Mouse (Mus musculus) forebrain, embryonic 15.5 days (tissue): ENCODE measurements around the gene 1190005I06Rik. TPM values are rescaled to one million over a fixed set of nuclear protein-coding genes. Genes with fewer than 3 reads are reported as not detected.

Experiments used
- ATAC-seq: fragments of 200-750 bp; cut with Nextera tagmentation; replicated peaks from 2 replicates; pipeline ENCODE4 v1.8.0; 2017; ENCODE audit warnings: mild to moderate bottlenecking, moderate TSS enrichment, moderate library complexity
- H3K27ac ChIP-seq: fragments of 300-500 bp; sonication (generic); replicated peaks from 2 replicates; pipeline ENCODE4 v1.5.1; 2015; ENCODE audit warnings: mild to moderate bottlenecking, inconsistent platforms
- H3K27me3 ChIP-seq: fragments of 300-500 bp; sonication (generic); 2 replicates; pipeline ENCODE4 v1.6.1; 2015; ENCODE audit warnings: inconsistent platforms
- H3K36me3 ChIP-seq: fragments of 300-500 bp; sonication (generic); 2 replicates; pipeline ENCODE4 v1.6.1; 2015; ENCODE audit warnings: mild to moderate bottlenecking, inconsistent platforms
- H3K4me1 ChIP-seq: fragments of 300-500 bp; sonication (generic); 2 replicates; pipeline ENCODE4 v1.6.1; 2015; ENCODE audit warnings: inconsistent platforms
- H3K4me2 ChIP-seq: fragments of 300-500 bp; sonication (generic); replicated peaks from 2 replicates; pipeline ENCODE4 v1.6.1; 2015; ENCODE audit warnings: mild to moderate bottlenecking, inconsistent platforms
- H3K4me3 ChIP-seq: fragments of 300-500 bp; sonication (generic); 2 replicates; pipeline ENCODE4 v1.5.1; 2015; ENCODE audit warnings: mild to moderate bottlenecking, inconsistent platforms
- H3K9ac ChIP-seq: fragments of 300-500 bp; sonication (generic); replicated peaks from 2 replicates; pipeline ENCODE4 v1.6.1; 2015; ENCODE audit warnings: mild to moderate bottlenecking, inconsistent platforms
- H3K9me3 ChIP-seq: fragments of 300-500 bp; sonication (generic); 2 replicates; pipeline ENCODE4 v1.6.1; 2016; ENCODE audit warnings: inconsistent platforms
- WGBS: fragments of 180-500 bp; shearing (Covaris S2); methylation state at CpG from one replicate; pipeline ENCODE4 v1.1.7; 2015; ENCODE audit warnings: mixed read lengths; 5-methylcytosine and 5-hydroxymethylcytosine counted together
- polyA plus RNA-seq: library from polyadenylated mRNA; unstranded; fragments of >200 nt; fragmentation: Nextera tagmentation; extraction: Ambion mirVana; gene quantifications from 2 replicates; pipeline ENCODE4 v1.2.1, GENCODE M21; 2015

Gene 1190005I06Rik
- polyA plus RNA-seq, 1 experiment from 2014 or later, result 11.3 TPM

DNA sequence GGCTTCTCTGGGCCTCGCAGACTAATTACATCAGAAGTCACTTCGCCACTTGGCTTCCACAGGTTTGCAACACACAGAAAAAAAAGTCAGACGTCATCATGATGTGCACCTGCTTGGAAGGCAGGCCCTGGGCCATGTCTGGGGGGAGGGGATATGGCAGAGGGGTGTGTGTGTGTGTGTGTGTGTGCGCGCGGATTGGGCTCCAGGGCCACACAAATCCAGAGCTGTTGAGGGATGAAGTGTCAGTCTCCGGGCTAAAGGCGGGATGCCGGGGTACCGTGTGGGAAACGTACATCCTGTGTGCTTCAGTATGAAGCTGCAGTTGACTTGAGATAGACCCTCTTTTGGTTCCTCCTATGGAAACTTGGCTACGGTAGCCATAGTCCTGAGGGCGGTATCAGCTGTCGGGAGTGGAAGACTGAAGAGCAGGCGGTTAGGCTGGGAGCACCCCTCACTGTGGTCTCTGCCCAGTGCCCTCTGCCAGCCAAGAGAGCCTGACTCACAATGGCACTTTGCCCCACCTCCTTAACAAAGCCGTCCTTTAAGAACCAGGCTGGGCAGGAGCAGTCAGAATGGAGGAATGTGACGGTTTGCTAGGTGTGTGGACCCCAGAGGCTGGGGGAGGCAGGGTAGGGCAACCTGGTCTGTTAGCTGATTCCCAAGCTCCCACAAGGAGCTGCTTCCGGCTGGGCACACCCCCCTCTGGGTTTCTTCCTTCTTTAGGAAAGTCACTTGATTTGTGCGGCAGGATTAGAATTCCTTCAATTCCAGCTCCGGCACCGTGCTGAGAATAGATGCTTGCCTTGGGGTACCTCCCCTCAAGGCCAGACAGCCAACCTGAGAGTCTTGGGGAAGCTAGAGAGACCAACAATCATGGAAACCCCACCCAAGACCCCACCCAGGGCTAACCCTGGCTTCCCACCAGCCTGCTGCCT, 15.7 kb downstream of the 1190005I06Rik start:
- no peak for ATAC-seq
- WGBS, result 74% methylated on average over 21 of the region's 21 CpGs
- Histone ChIP-seq H3K27me3 (peaks cover 28% of the 10 kb centered on the region; the same call in 1 of the 2 replicates), H3K27ac (no peak overlapping the region), H3K4me3 (no peak overlapping the region), H3K4me2 (no peak overlapping the region), H3K9ac (no peak overlapping the region), H3K4me1 (peaks cover 16% of the 10 kb centered on the region), H3K9me3 (no peaks in the 10 kb centered on the region), H3K36me3 (no peaks in the 10 kb centered on the region)

DNA sequence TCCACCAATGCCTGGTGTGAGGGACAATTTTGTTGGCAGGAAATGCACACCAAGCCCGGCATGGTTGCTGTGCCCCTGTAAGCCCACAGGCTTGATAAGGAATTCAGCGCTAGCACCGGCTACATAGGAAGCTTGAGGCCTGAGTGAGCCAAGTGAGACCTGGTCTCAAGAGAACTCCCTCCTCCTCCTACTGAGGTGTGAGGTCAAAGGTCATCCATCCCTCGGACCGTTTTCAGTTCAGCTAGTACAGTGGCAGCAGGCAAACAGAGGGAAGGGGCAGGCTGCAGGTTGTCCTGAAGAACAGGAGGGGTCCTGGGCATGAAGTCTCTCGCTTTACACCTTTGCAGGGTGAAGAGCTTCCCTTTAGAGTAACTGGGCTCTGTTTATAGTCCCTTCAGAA, 16.6 kb downstream of the 1190005I06Rik start:
- 65% methylated on average over 6 of the region's 6 CpGs for WGBS
- ATAC-seq, result no peak

DNA sequence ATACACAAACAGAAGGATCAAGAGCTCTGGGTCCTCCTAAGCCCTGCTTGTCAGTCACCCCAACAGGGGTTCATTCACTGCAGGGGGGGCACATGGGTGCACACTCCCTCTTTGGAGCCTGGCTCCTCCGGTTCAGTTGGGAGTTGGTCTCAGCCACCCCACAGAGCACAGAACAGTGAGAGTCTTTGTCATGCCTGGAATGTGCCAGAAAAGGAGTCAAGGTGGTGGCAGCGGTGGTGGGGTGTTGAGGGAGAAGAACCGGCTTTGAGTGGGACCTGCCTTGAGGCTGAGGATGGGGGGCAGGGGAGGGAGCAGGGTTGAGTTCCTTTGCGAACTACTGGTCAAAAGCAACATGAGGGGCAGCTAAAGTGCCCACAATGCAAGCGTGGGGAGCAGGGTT, 17.4 kb downstream of the 1190005I06Rik start:
- Histone ChIP-seq H3K4me2 (no peak overlapping the region), H3K36me3 (no peaks in the 10 kb centered on the region), H3K27me3 (peaks cover 23% of the 10 kb centered on the region; the same call in 1 of the 2 replicates), H3K9ac (no peak overlapping the region), H3K4me1 (peaks cover 16% of the 10 kb centered on the region), H3K27ac (no peak overlapping the region), H3K4me3 (no peak overlapping the region), H3K9me3 (no peaks in the 10 kb centered on the region)
- ATAC-seq, result no peak
- 42% methylated on average over 5 of the region's 5 CpGs for WGBS

More for the DNA sequence above, 16.6 kb downstream of the 1190005I06Rik start:
- H3K27me3 ChIP-seq, result peaks cover 28% of the 10 kb centered on the region; the same call in 1 of the 2 replicates
- H3K4me1 ChIP-seq, result peaks cover 16% of the 10 kb centered on the region
- no peak overlapping the region for H3K4me3 ChIP-seq
- no peaks in the 10 kb centered on the region for H3K9me3 ChIP-seq
- no peaks in the 10 kb centered on the region for H3K36me3 ChIP-seq
- H3K4me2 ChIP-seq, result no peak overlapping the region
- no peak overlapping the region for H3K9ac ChIP-seq
- no peak overlapping the region for H3K27ac ChIP-seq

DNA sequence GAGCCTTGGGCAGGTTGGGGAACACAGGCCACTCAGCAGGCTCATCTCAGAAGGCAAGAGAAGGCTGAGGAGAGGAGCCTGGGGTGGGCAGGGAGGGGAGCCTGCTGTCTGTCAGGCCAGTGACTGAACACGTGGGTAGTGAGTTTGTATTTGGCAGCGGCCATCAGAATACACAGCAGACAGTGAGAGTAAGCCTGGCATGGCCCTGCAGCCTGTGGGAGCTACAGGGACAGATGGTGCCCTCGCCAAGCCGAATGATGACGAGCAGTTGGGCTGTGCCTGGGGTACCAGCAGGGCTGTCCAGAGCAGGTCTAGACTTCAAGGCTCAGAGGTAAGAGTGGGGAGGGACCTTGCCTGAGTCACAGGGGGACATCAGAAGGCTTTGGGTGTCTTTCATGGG, 20.1 kb downstream of the 1190005I06Rik start:
- H3K36me3 ChIP-seq, result no peaks in the 10 kb centered on the region
- ATAC-seq, result 0 out of 2 replicates have a peak, but pooled peaks have one; percentile 51
- H3K4me3 ChIP-seq, result no peak overlapping the region
- H3K27ac ChIP-seq, result no peak overlapping the region
- H3K9ac ChIP-seq, result no peak overlapping the region
- no peaks in the 10 kb centered on the region for H3K9me3 ChIP-seq
- no peak overlapping the region for H3K4me2 ChIP-seq
- H3K27me3 ChIP-seq, result no peaks in the 10 kb centered on the region
- H3K4me1 ChIP-seq, result no peaks in the 10 kb centered on the region
- 61% methylated on average over 5 of the region's 5 CpGs for WGBS

DNA sequence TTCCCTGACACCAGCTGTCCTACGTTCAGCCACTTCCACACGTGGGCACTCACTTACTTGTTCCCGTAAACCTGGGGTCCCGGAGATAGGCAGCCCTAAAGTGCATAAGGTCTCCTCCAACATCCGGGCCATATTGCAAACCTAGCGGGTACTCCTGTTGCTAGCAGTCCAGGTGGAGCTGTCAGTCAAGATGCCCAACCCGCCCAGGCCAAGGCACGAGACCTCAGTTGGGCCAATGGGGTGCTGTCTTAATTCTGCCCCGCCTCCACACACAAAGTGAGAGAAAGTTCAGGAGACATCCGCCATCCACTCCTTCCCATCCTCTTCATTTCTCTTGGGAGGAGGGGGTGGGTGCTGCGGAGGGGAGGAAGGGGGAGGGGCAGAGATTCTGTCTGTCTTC, 21.0 kb downstream of the 1190005I06Rik start:
- Histone ChIP-seq H3K27me3 (no peaks in the 10 kb centered on the region), H3K27ac (no peak overlapping the region), H3K9ac (no peak overlapping the region), H3K4me2 (no peak overlapping the region), H3K4me3 (no peak overlapping the region), H3K9me3 (no peaks in the 10 kb centered on the region), H3K36me3 (no peaks in the 10 kb centered on the region), H3K4me1 (peaks cover 3% of the 10 kb centered on the region)
- 57% methylated on average over 11 of the region's 11 CpGs for WGBS
- no peak for ATAC-seq

DNA sequence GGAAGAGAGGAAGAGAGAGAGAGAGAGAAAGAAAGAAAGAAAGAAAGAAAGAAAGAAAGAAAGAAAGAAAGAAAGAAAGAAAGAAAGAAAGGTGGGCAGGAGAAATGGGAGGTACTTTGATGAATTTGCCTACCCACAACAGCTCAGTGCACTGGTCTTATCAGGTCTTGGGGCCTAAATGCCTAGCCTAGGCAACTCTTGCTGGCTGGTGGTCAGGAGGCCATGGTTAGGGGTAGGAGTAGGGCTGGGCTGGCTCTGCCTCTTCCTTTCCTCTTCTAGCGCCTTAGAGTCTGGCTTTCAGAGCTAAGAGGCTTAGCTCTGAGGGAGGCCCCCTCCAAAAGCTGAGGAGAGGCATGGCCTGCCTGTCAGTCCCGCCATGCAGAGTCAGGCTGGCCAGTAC, 23.8 kb downstream of the 1190005I06Rik start:
- Histone ChIP-seq H3K9ac (no peak overlapping the region), H3K27ac (no peak overlapping the region), H3K27me3 (no peaks in the 10 kb centered on the region), H3K4me2 (no peak overlapping the region), H3K36me3 (no peaks in the 10 kb centered on the region), H3K4me1 (peaks cover 7% of the 10 kb centered on the region), H3K9me3 (no peaks in the 10 kb centered on the region), H3K4me3 (no peak overlapping the region)
- WGBS, result 24% methylated on average over 2 of the region's 2 CpGs
- no peak for ATAC-seq

DNA sequence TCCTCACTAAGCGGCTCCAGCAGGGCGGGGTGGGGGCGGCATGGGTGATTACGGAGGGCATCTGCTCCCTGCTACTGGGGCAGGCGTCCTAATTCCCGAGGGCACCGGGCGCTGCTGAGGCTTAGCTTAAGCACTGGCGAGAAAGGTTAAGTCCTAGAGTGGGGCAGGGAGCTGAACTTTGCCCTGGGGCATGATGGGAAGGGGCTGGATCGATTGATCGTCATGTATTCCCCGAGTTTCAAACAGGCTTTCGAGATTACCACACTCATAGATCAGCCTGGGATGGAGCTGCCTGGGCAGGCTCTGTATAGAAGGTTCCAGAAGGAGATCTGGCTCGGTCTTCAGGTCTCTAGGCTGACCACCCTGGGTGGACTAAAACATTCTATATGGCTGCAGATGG, 25.3 kb downstream of the 1190005I06Rik start:
- Histone ChIP-seq H3K9me3 (no peaks in the 10 kb centered on the region), H3K9ac (no peak overlapping the region), H3K4me1 (peaks cover 18% of the 10 kb centered on the region), H3K4me3 (no peak overlapping the region), H3K4me2 (no peak overlapping the region), H3K36me3 (no peaks in the 10 kb centered on the region), H3K27me3 (no peaks in the 10 kb centered on the region), H3K27ac (no peak overlapping the region)
- ATAC-seq, result no peak
- 72% methylated on average over 14 of the region's 14 CpGs for WGBS

DNA sequence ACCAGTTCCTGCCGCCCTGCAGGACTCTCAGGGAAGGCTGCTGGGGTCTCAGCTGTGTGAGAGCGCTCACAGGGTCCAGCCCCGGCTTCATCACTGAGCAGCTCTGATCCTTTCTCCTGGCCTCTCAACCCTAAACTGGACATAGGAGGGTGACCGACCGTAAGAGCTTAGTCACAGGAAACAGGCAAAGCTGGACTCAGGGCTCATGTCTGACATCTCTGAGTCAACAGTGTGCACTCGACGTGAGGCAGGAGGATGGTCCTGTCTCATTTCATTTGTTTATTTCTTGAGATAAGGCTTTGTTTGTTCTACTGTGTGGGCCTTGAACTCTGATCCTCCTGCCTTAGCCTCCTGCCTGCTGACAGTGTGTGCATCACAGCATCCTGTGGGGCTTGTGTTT, 27.0 kb downstream of the 1190005I06Rik start:
- no peak overlapping the region for H3K9ac ChIP-seq
- no peak overlapping the region for H3K4me2 ChIP-seq
- H3K4me1 ChIP-seq, result peaks cover 27% of the 10 kb centered on the region
- H3K4me3 ChIP-seq, result no peak overlapping the region
- no peak overlapping the region for H3K27ac ChIP-seq
- no peak for ATAC-seq
- no peaks in the 10 kb centered on the region for H3K27me3 ChIP-seq
- no peaks in the 10 kb centered on the region for H3K36me3 ChIP-seq
- WGBS, result 57% methylated on average over 7 of the region's 7 CpGs
- no peaks in the 10 kb centered on the region for H3K9me3 ChIP-seq

DNA sequence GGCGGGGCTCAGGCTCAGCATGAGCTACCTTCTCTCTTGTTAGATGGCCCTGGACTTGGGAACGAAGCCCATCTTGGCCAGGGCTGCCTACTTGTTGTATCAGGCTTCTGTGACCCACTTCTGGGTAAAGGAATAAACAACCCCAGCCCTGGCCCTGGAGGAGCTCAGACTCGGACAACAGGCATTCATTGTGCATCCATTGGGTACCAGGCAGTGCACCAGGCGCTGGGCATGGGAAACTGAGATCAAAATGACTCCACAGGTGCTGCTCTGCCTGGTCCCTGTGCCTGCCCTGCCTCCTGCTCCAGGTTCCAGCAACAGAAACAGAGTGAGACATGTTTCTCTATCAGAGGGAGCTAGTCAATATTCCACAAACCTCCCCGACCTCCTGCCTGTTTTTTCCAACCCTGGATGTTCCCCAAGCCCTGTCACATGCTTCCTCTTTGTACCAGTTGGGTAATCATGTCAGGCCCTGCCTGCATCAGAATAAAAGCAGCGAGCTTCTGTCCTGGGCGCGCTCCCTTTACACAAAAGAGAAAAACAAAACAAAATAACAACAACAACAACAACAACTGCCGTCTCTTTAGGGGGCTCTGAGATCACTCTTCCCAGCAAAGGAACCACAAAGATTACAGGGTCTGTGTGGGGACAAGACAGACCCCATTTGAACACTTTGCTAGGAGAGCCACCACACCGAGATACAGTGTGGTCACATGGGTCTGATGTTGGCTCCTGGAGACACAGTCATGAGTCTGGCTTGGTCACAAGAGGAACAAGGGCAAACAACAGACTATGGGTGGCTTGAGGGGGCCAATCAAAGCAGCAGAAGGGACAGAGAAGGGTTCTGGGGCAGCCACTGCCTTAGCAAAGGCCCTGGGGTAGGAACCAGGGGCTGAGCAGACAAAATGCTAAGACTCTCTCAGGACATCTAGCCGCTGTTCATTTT, 27.9 kb downstream of the 1190005I06Rik start:
- peaks cover 27% of the 10 kb centered on the region for H3K4me1 ChIP-seq
- no peaks in the 10 kb centered on the region for H3K27me3 ChIP-seq
- no peak overlapping the region for H3K4me2 ChIP-seq
- no peak overlapping the region for H3K4me3 ChIP-seq
- no peaks in the 10 kb centered on the region for H3K36me3 ChIP-seq
- H3K9me3 ChIP-seq, result no peaks in the 10 kb centered on the region
- H3K27ac ChIP-seq, result no peak overlapping the region
- H3K9ac ChIP-seq, result no peak overlapping the region
- WGBS, result 64% methylated on average over 11 of the region's 11 CpGs
- no peak for ATAC-seq

DNA sequence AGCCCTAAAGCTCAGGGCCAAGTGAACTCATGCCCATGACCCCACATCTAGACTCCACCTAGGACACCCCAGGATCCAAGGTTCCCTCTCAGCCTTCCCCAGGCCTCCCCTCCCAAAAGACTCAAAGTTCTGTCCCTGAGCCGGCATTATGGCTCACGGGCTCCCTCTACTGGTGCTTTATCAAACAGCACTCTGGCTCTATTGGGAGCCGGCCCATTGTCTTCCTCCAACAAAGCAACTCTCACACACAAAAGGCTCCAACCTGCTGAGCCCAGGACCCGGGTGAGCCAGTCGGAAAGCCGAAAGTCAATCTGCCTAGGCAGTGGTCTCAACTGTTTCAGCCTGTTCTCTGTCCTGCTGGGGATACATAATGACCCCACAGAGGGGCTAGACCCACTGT, 29.3 kb downstream of the 1190005I06Rik start:
- Histone ChIP-seq H3K4me3 (no peak overlapping the region), H3K4me1 (peaks cover 27% of the 10 kb centered on the region), H3K4me2 (0 out of 2 replicates have a peak overlapping the region, but pooled peaks have one; percentile 16), H3K27me3 (no peaks in the 10 kb centered on the region), H3K9me3 (no peaks in the 10 kb centered on the region), H3K36me3 (no peaks in the 10 kb centered on the region), H3K27ac (peak overlapping the region; percentile 47; the same call in 1 of the 2 replicates), H3K9ac (peak overlapping the region; percentile 30; the same call in 1 of the 2 replicates)
- ATAC-seq, result peak; percentile 57
- WGBS, result 0% methylated on average over 6 of the region's 6 CpGs

DNA sequence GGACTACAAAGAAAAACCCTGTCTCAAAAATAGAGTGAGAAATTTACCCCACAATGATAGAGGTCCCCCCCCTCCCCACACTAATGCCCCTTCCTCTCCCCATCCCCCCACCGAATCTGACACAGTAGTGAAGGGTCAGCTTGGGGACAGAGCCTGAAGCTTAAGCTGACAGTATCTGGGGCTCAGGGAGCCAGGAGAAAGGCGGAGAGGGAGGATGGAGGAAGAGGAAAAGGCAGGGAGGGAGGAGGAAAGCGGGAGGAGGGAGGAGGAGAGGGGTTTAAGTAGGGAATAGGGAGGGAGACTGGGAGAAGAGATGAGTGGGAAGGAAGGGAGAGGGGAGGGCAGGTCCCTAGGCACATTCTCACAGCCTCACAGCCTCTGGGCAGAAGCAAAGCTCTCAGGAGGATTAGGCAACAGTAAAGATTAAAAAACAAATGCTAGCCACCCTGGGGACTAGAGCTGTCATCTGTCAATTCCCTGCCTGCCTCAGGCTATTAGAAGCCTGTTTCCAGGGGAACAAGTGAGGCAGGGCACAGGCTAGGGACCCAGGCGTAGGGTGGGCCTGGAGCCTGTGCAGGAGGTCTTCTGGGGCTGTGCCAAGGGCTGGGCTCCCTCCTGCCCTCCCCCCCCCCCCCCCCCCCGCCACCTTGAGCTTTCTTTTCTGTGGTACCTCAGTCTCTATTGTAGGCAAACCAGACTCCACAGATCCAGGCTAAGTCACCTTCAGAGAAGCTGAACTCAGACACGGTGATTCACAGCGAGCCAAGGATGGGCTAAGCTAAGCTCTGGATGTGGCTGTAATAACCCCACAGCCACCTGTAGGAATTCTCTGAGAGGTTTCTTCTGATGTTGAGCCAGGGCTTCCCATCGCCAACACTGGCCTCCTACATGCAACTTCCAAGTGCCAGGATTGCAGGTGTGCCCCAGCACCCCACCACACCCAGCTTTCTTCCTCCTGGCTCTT, 30.5 kb downstream of the 1190005I06Rik start:
- no peaks in the 10 kb centered on the region for H3K36me3 ChIP-seq
- H3K27me3 ChIP-seq, result no peaks in the 10 kb centered on the region
- H3K9me3 ChIP-seq, result no peaks in the 10 kb centered on the region
- no peak overlapping the region for H3K4me2 ChIP-seq
- 19% methylated on average over 7 of the region's 8 CpGs for WGBS
- H3K4me1 ChIP-seq, result peaks cover 27% of the 10 kb centered on the region
- no peak overlapping the region for H3K9ac ChIP-seq
- H3K27ac ChIP-seq, result peak overlapping the region; percentile 62
- ATAC-seq, result peak; percentile 38; the same call in 1 of the 2 replicates
- no peak overlapping the region for H3K4me3 ChIP-seq
